Mouse (Mus musculus) hindbrain, embryonic 16.5 days (tissue): ENCODE measurements around the gene St3gal5. TPM values are rescaled to one million over a fixed set of nuclear protein-coding genes. Genes with fewer than 3 reads are reported as not detected.

Experiments
- ATAC-seq: fragments of 200-750 bp; cut with Nextera tagmentation; 2 replicates; pipeline ENCODE4 v1.8.0; 2017; ENCODE audit warnings: moderate TSS enrichment, moderate library complexity
- H3K27ac ChIP-seq: fragments of 300-500 bp; sonication (generic); 2 replicates; pipeline ENCODE4 v1.5.1; 2014; ENCODE audit warnings: low read depth, mild to moderate bottlenecking, control low read depth, low read length, moderate library complexity
- H3K27me3 ChIP-seq: fragments of 300-500 bp; sonication (generic); replicated peaks from 2 replicates; pipeline ENCODE4 v1.6.1; 2014; ENCODE audit warnings: low read length; ENCODE audit not compliant: control insufficient read depth, insufficient read depth
- H3K36me3 ChIP-seq: fragments of 300-500 bp; sonication (generic); 2 replicates; pipeline ENCODE4 v1.6.1; 2014; ENCODE audit warnings: mild to moderate bottlenecking, low read length, moderate library complexity, mixed read lengths; ENCODE audit not compliant: control insufficient read depth, insufficient read depth
- H3K4me1 ChIP-seq: fragments of 300-500 bp; sonication (generic); 2 replicates; pipeline ENCODE4 v1.6.1; 2014; ENCODE audit warnings: low read depth, low read length; ENCODE audit not compliant: control insufficient read depth, insufficient read depth
- H3K4me2 ChIP-seq: fragments of 300-500 bp; sonication (generic); 2 replicates; pipeline ENCODE4 v1.6.1; 2014; ENCODE audit warnings: mild to moderate bottlenecking, low read length, control low read depth, moderate library complexity
- H3K4me3 ChIP-seq: fragments of 300-500 bp; sonication (generic); 2 replicates; pipeline ENCODE4 v1.5.1; 2014; ENCODE audit warnings: mild to moderate bottlenecking, low read length, control low read depth, moderate library complexity
- H3K9ac ChIP-seq: fragments of 300-500 bp; sonication (generic); 2 replicates; pipeline ENCODE4 v1.6.1; 2014; ENCODE audit warnings: low read depth, mild to moderate bottlenecking, control low read depth, low read length, moderate library complexity
- H3K9me3 ChIP-seq: fragments of 300-500 bp; sonication (generic); 2 replicates; pipeline ENCODE4 v1.6.1; 2014; ENCODE audit warnings: mild to moderate bottlenecking, low read length, moderate library complexity; ENCODE audit not compliant: control insufficient read depth
- WGBS: fragments of 180-500 bp; shearing (Covaris S2); extraction: QIAGEN DNeasy Blood & Tissue Kit; methylation state at CpG from one replicate; pipeline ENCODE4 v1.1.7; 2014; 5-methylcytosine and 5-hydroxymethylcytosine counted together
- polyA plus RNA-seq: library from polyadenylated mRNA; unstranded; fragments of >200 nt; fragmentation: Nextera tagmentation; extraction: Ambion mirVana; gene quantifications from 2 replicates; pipeline ENCODE4 v1.2.1, GENCODE M21; 2015

The St3gal5 gene
- polyA plus RNA-seq, 1 experiment from 2014 or later = 69.2 TPM

DNA sequence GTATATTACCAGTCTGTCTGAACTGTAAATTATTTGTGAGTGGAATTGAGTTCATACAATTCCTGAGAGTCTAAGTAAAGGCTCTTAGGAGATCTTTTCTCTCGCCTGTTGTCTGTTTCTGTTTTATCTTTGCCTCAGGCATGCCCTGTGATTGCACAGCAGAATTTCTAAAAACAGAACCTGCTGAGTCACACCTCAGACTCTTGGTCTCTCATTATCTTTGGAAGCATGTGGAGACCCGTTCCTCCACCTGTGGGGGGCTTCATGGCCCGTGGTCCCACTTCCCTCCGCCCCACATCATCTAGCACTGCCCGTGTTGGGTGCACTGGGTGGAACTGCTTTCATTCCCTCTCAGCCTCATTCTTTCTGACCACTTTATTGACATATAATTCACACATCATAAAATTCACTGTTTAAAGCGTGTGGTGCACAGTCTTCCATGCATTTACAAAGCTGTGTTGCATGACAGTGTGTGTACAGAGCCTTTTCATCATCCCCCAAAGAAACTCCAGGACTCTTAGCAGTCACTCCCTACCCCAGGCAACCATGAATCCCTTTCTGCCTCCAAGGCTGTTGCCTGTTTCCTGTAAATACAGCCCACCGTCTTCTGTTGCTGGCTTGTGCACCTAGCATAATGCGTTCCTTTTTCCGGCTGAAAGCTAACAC, 37.6 kb downstream of the St3gal5 start:
- Histone ChIP-seq H3K27ac (no peak overlapping the region), H3K9ac (no peak overlapping the region), H3K4me2 (no peak overlapping the region), H3K36me3 (peaks cover 14% of the 10 kb centered on the region), H3K4me1 (no peaks in the 10 kb centered on the region), H3K9me3 (no peaks in the 10 kb centered on the region), H3K27me3 (no peaks in the 10 kb centered on the region), H3K4me3 (no peak overlapping the region)
- 85% methylated on average over 9 of the region's 9 CpGs for WGBS
- no peak for ATAC-seq

DNA sequence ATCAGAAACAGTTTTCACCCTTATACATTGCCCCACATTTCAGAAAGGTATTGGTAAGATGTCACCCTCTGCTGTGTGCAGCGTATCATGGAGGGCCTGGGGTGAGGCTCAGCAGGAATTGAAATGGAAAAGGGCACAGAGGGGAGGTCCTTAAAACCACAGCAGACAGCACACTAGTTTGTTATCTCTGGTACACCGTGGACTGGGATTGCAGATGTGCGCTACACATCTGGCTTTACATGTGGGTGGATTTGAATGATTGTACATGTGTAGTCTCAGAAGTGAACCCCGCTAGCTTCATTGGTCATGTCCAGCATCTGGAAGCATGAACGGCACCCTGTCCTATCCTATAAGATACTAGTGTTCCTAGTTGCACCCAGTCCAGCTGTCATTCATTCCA, 38.6 kb downstream of the St3gal5 start:
- H3K9ac ChIP-seq = no peak overlapping the region
- H3K4me1 ChIP-seq = no peaks in the 10 kb centered on the region
- 92% methylated on average over 5 of the region's 5 CpGs for WGBS
- no peaks in the 10 kb centered on the region for H3K27me3 ChIP-seq
- no peak for ATAC-seq
- H3K4me3 ChIP-seq = no peak overlapping the region
- H3K4me2 ChIP-seq = no peak overlapping the region
- no peak overlapping the region for H3K27ac ChIP-seq
- no peaks in the 10 kb centered on the region for H3K9me3 ChIP-seq
- peaks cover 14% of the 10 kb centered on the region for H3K36me3 ChIP-seq

DNA sequence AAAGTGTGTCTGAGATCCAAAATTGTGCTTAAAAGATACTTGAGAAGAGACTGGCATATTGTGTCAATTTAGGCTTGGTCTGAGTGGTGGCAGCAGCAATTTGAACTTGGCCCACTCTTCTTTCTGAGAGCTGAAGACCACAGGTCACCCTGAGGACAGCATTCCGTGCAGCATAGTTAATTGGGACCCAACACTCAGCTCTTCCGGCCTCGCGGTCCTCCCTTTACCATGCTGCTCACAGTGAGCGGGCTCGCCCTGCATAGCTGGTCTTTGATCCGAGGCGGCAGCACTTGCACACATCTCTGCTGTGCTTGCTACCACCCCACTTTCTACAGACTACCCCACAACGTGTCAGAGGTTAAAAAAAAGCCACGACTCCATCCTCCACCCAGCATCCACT, 39.2 kb downstream of the St3gal5 start:
- no peak for ATAC-seq
- H3K9me3 ChIP-seq = no peaks in the 10 kb centered on the region
- no peaks in the 10 kb centered on the region for H3K27me3 ChIP-seq
- peaks cover 14% of the 10 kb centered on the region for H3K36me3 ChIP-seq
- H3K27ac ChIP-seq = no peak overlapping the region
- H3K4me1 ChIP-seq = no peaks in the 10 kb centered on the region
- H3K4me3 ChIP-seq = no peak overlapping the region
- no peak overlapping the region for H3K9ac ChIP-seq
- H3K4me2 ChIP-seq = no peak overlapping the region
- WGBS = 81% methylated on average over 10 of the region's 10 CpGs

DNA sequence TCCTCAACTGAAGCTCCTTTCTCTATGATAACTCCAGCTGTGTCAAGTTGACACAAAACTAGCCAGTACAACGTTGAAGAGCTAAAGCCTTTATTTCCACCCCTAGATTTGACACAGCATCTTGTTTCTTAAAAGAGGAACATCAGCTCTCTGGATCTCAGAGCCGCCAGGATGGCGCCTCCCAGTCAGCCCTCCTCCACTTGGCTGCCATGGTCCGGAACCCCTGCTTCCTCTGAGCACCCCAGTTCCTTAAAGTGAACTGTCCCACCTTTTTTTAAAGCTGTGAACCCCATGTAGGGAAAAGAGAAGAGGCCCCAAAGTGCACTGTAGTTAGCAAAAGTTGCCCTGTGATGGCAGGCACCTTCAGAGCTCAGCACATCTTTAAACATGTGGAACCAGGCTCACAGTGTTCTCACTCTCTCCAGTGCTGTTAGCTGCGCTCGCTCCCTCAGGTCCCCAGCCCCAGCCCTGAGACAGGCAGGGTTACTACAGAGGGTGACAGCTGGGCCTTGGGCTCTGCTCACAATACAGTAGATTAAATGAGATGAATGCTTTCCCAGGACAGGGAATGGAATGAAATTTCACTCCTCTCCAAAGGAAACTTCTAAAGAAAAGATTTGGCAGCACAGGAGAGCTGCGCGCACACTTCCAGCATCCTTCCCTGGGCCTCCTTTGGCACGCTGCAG, 42.3 kb downstream of the St3gal5 start:
- no peak overlapping the region for H3K4me2 ChIP-seq
- no peaks in the 10 kb centered on the region for H3K9me3 ChIP-seq
- H3K27me3 ChIP-seq = no peaks in the 10 kb centered on the region
- H3K9ac ChIP-seq = no peak overlapping the region
- 87% methylated on average over 9 of the region's 9 CpGs for whole genome bisulfite sequencing
- no peaks in the 10 kb centered on the region for H3K4me1 ChIP-seq
- H3K4me3 ChIP-seq = no peak overlapping the region
- H3K36me3 ChIP-seq = peaks cover 7% of the 10 kb centered on the region; the same call in 1 of the 2 replicates
- H3K27ac ChIP-seq = no peak overlapping the region
- no peak for ATAC-seq

DNA sequence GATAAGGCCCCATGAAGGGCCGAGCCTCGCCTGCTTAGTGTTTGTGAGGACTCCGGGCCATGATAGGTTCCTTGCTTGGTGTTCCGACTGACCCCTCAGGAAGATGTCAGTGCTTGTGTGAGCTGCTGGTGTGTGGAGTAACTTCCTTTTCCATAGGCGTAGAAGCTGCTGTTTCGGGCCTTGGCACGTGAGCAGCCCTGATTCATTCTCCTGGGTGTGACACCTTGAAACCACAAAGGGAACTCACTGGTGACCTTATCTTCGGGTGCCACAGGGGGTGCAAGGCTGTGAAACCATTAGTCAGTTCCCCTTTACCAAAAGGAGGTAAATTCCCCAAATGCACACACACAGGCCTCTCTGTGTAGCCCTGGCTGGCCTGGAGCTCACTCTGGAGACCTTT, 43.0 kb downstream of the St3gal5 start:
- H3K27me3 ChIP-seq = no peaks in the 10 kb centered on the region
- no peaks in the 10 kb centered on the region for H3K9me3 ChIP-seq
- H3K4me3 ChIP-seq = no peak overlapping the region
- no peak overlapping the region for H3K9ac ChIP-seq
- no peaks in the 10 kb centered on the region for H3K4me1 ChIP-seq
- ATAC-seq = no peak
- peaks cover 5% of the 10 kb centered on the region; the same call in 1 of the 2 replicates for H3K36me3 ChIP-seq
- H3K4me2 ChIP-seq = no peak overlapping the region
- 88% methylated on average over 8 of the region's 8 CpGs for WGBS
- H3K27ac ChIP-seq = no peak overlapping the region

DNA sequence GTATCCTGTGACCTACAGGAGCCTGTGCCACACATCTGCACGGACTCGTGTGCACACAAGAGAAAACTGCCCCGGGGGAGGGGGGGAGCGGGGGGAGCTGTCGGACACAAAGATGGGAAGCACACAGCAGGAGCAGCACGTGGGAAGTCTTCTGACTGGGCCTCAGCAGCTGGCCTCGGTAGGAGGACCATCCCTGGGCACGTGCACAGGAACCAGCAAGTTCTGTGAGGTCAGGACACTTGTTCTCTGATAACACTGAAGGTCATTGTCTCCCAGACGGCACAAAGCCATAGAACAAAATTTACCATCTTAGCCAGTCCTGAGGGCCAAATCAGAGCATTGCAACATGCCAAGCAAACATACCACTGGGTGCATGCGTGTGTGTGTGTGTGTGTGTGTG, 43.8 kb downstream of the St3gal5 start:
- H3K4me3 ChIP-seq = no peak overlapping the region
- H3K4me1 ChIP-seq = no peaks in the 10 kb centered on the region
- peaks cover 5% of the 10 kb centered on the region; the same call in 1 of the 2 replicates for H3K36me3 ChIP-seq
- H3K9me3 ChIP-seq = no peaks in the 10 kb centered on the region
- no peak overlapping the region for H3K9ac ChIP-seq
- ATAC-seq = no peak
- no peaks in the 10 kb centered on the region for H3K27me3 ChIP-seq
- no peak overlapping the region for H3K4me2 ChIP-seq
- 54% methylated on average over 10 of the region's 10 CpGs for WGBS
- no peak overlapping the region for H3K27ac ChIP-seq

DNA sequence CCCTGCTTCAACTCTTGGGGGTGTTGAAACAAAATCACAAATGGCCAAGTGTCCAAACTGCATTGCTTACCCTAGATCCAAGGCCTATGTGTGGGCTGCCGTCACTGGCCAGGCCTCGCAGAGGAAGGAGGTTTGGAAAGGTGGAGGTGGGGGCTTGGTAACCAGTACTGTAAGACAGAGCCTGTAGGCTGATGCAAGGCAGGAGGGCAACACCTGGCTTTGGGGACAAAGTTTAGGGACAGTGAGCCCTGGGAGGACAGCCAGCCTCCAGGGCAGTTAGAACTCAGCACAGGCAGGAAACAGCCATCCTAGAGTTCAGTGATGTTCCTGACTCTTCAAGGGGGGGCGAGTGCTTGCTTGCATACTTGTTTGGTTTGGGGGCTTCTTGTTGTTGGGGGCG, 45.2 kb downstream of the St3gal5 start:
- no peaks in the 10 kb centered on the region for H3K9me3 ChIP-seq
- H3K4me3 ChIP-seq = no peak overlapping the region
- no peak overlapping the region for H3K9ac ChIP-seq
- H3K4me2 ChIP-seq = no peak overlapping the region
- no peaks in the 10 kb centered on the region for H3K4me1 ChIP-seq
- no peaks in the 10 kb centered on the region for H3K27me3 ChIP-seq
- ATAC-seq = no peak
- H3K27ac ChIP-seq = no peak overlapping the region
- H3K36me3 ChIP-seq = peaks cover 16% of the 10 kb centered on the region
- 94% methylated on average over 4 of the region's 4 CpGs for WGBS

DNA sequence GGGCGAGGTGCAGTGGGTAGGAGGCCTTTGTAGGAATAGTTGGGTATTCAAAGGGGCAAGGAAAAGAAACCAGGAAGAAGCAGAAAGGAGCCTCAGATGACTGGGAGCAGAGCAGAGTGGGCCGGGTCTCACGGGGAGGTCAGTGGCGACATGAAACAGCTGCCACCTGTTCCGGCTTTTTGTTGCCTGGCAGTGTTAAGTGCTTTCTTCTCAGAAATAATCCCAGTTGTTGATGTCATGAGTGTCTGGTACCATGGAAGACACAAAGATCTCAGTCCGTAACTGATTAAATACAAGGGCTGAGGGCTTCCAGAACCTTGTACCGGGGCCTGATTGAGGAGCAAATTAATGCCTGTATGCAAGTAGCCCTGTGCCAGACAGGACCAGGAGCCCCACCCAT, 47.0 kb downstream of the St3gal5 start:
- H3K4me3 ChIP-seq = no peak overlapping the region
- no peak for ATAC-seq
- no peaks in the 10 kb centered on the region for H3K4me1 ChIP-seq
- 76% methylated on average over 7 of the region's 7 CpGs for whole genome bisulfite sequencing
- no peak overlapping the region for H3K4me2 ChIP-seq
- no peak overlapping the region for H3K9ac ChIP-seq
- peaks cover 25% of the 10 kb centered on the region for H3K36me3 ChIP-seq
- H3K27ac ChIP-seq = no peak overlapping the region
- H3K27me3 ChIP-seq = no peaks in the 10 kb centered on the region
- peaks cover under 1% of the 10 kb centered on the region; the same call in 1 of the 2 replicates for H3K9me3 ChIP-seq

DNA sequence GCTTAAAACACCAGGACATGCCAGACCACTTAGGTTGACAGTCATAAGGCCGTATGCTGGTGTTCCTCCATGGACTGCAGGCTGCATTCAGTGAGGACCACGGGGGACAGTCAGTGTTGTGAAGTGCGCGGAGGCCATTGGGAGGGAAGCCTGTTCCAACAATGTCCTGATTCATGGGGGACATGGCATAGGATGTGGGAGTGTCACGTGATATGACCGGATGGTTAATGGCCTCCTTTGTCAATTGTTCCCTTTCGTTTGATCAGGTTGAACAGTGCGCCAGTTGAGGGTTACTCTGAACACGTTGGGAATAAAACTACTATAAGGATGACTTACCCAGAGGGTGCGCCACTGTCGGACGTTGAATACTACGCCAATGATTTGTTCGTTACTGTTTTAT, 49.4 kb downstream of the St3gal5 start:
- Histone ChIP-seq H3K4me2 (no peak overlapping the region), H3K4me1 (no peaks in the 10 kb centered on the region), H3K4me3 (no peak overlapping the region), H3K36me3 (peaks cover 41% of the 10 kb centered on the region), H3K9me3 (peaks cover 8% of the 10 kb centered on the region; the same call in 1 of the 2 replicates), H3K27me3 (no peaks in the 10 kb centered on the region), H3K9ac (no peak overlapping the region), H3K27ac (no peak overlapping the region)
- ATAC-seq = peak; percentile 34; the same call in 1 of the 2 replicates
- 89% methylated on average over 14 of the region's 14 CpGs for WGBS
